Mouse (Mus musculus): ENCODE data around the gene Fer1l5. TPM values are rescaled to one million over a fixed set of nuclear protein-coding genes. Genes with fewer than 3 reads are reported as not detected.

Fer1l5 gene
- polyA plus RNA-seq (2014; fragmentation: Nextera tagmentation; extraction: Ambion mirVana), result 0.39 and 0.64 TPM in 2 replicates

GRCm38 (mm10) chr1:36371934-36372845 lies at the start of gene Fer1l5:
TSS of gene Fer1l5 (plus strand) at chr1:36372291.
- H3K4me2 ChIP-seq (ENCODE audit: low read depth, low read length), result no peak within 1 kb of the TSS
- DNase-seq (ENCODE audit: low spot score) (no peak), ATAC-seq (ENCODE audit: low read depth) (no peak)
- H3K9me3 ChIP-seq (ENCODE audit: control insufficient read depth, low read length), result no peaks in the 10 kb centered on the region
- H3K4me3 ChIP-seq (ENCODE audit: low read depth, low read length), result no peak within 1 kb of the TSS
- no peak within 1 kb of the TSS for H3K9ac ChIP-seq (ENCODE audit: low read depth, low read length)
- H3K4me1 ChIP-seq (ENCODE audit: control insufficient read depth, insufficient read depth, low read length), result peaks cover 9% of the 10 kb centered on the region
- H3K36me3 ChIP-seq (ENCODE audit: control insufficient read depth, insufficient read depth, low read length), result no peaks in the 10 kb centered on the region
- WGBS, result 78% methylated on average over 10 of the region's 10 CpGs
- no peaks in the 10 kb centered on the region for H3K27me3 ChIP-seq (replicated peaks; ENCODE audit: control insufficient read depth, insufficient read depth, low read length)
- H3K27ac ChIP-seq (replicated peaks; ENCODE audit: low read depth, low read length), result no peak within 1 kb of the TSS

GRCm38 (mm10) chr1:36323076-36323475 lies 49.0 kb upstream of the Fer1l5 start:
- H3K27ac ChIP-seq (replicated peaks; ENCODE audit: low read depth, low read length), result no peak overlapping the region; the same call in 1 of the 2 replicates
- no peak overlapping the region for H3K4me3 ChIP-seq (ENCODE audit: low read depth, low read length)
- ATAC-seq (ENCODE audit: low read depth) (no peak), DNase-seq (ENCODE audit: low spot score) (no peak)
- 35% methylated on average over 9 of the region's 9 CpGs for WGBS
- no peak overlapping the region for H3K4me2 ChIP-seq (ENCODE audit: low read depth, low read length)
- peaks cover 14% of the 10 kb centered on the region for H3K4me1 ChIP-seq (ENCODE audit: control insufficient read depth, insufficient read depth, low read length)
- H3K9ac ChIP-seq (ENCODE audit: low read depth, low read length), result no peak overlapping the region
- H3K9me3 ChIP-seq (ENCODE audit: control insufficient read depth, low read length), result no peaks in the 10 kb centered on the region
- H3K27me3 ChIP-seq (replicated peaks; ENCODE audit: control insufficient read depth, insufficient read depth, low read length), result no peaks in the 10 kb centered on the region
- H3K36me3 ChIP-seq (ENCODE audit: control insufficient read depth, insufficient read depth, low read length), result peaks cover 21% of the 10 kb centered on the region

- Histone ChIP-seq H3K27me3 (replicated peaks; ENCODE audit: control insufficient read depth, insufficient read depth, low read length) (no peaks in the 10 kb centered on the region), H3K4me3 (ENCODE audit: low read depth, low read length) (no peak overlapping the region), H3K27ac (replicated peaks; ENCODE audit: low read depth, low read length) (peak overlapping the region; percentile 52), H3K36me3 (ENCODE audit: control insufficient read depth, insufficient read depth, low read length) (peaks cover 21% of the 10 kb centered on the region), H3K9me3 (ENCODE audit: control insufficient read depth, low read length) (no peaks in the 10 kb centered on the region), H3K4me1 (ENCODE audit: control insufficient read depth, insufficient read depth, low read length) (peaks cover 14% of the 10 kb centered on the region), H3K4me2 (ENCODE audit: low read depth, low read length) (no peak overlapping the region), H3K9ac (ENCODE audit: low read depth, low read length) (no peak overlapping the region)
- ATAC-seq (ENCODE audit: low read depth), result peak; percentile 70
- DNase-seq (ENCODE audit: low spot score), result peak; percentile 89
- WGBS, result 45% methylated on average over 8 of the region's 8 CpGs
Measured at GRCm38 (mm10) chr1:36323746-36324448, 48.2 kb upstream of the Fer1l5 start.

GRCm38 (mm10) chr1:36325900-36326321 lies 46.2 kb upstream of the Fer1l5 start:
- whole genome bisulfite sequencing, result 88% methylated on average over 2 of the region's 2 CpGs
- no peak for DNase-seq (ENCODE audit: low spot score)
- no peak overlapping the region for H3K9ac ChIP-seq (ENCODE audit: low read depth, low read length)
- peaks cover 14% of the 10 kb centered on the region for H3K4me1 ChIP-seq (ENCODE audit: control insufficient read depth, insufficient read depth, low read length)
- peaks cover 14% of the 10 kb centered on the region for H3K36me3 ChIP-seq (ENCODE audit: control insufficient read depth, insufficient read depth, low read length)
- no peak overlapping the region for H3K27ac ChIP-seq (replicated peaks; ENCODE audit: low read depth, low read length)
- no peak for ATAC-seq (ENCODE audit: low read depth)
- no peaks in the 10 kb centered on the region for H3K27me3 ChIP-seq (replicated peaks; ENCODE audit: control insufficient read depth, insufficient read depth, low read length)
- H3K4me3 ChIP-seq (ENCODE audit: low read depth, low read length), result no peak overlapping the region
- no peaks in the 10 kb centered on the region for H3K9me3 ChIP-seq (ENCODE audit: control insufficient read depth, low read length)
- H3K4me2 ChIP-seq (ENCODE audit: low read depth, low read length), result no peak overlapping the region

- ATAC-seq (ENCODE audit: low read depth), result no peak
- H3K27ac ChIP-seq (replicated peaks; ENCODE audit: low read depth, low read length), result no peak overlapping the region
- 94% methylated on average over 2 of the region's 2 CpGs for WGBS
Measured at GRCm38 (mm10) chr1:36326815-36327214, 45.3 kb upstream of the Fer1l5 start.

GRCm38 (mm10) chr1:36331743-36332142 lies 40.3 kb upstream of the Fer1l5 start:
- peaks cover 45% of the 10 kb centered on the region for H3K36me3 ChIP-seq (ENCODE audit: control insufficient read depth, insufficient read depth, low read length)
- WGBS, result 64% methylated on average over 6 of the region's 6 CpGs

More at GRCm38 (mm10) chr1:36326815-36327214, 45.3 kb upstream of the Fer1l5 start:
- Histone ChIP-seq H3K4me3 (ENCODE audit: low read depth, low read length) (no peak overlapping the region), H3K9ac (ENCODE audit: low read depth, low read length) (no peak overlapping the region), H3K9me3 (ENCODE audit: control insufficient read depth, low read length) (no peaks in the 10 kb centered on the region), H3K27me3 (replicated peaks; ENCODE audit: control insufficient read depth, insufficient read depth, low read length) (no peaks in the 10 kb centered on the region), H3K36me3 (ENCODE audit: control insufficient read depth, insufficient read depth, low read length) (peaks cover 20% of the 10 kb centered on the region; the same call in 1 of the 2 replicates), H3K4me2 (ENCODE audit: low read depth, low read length) (no peak overlapping the region), H3K4me1 (ENCODE audit: control insufficient read depth, insufficient read depth, low read length) (peaks cover 14% of the 10 kb centered on the region)
- DNase-seq (ENCODE audit: low spot score), result no peak

GRCm38 (mm10) chr1:36332955-36333887 lies 38.9 kb upstream of the Fer1l5 start:
- 0 out of 2 replicates have a peak overlapping the region, but pooled peaks have one; percentile 8 for H3K27ac ChIP-seq (replicated peaks; ENCODE audit: low read depth, low read length)
- H3K4me1 ChIP-seq (ENCODE audit: control insufficient read depth, insufficient read depth, low read length), result no peaks in the 10 kb centered on the region
- H3K4me3 ChIP-seq (ENCODE audit: low read depth, low read length), result no peak overlapping the region
- no peaks in the 10 kb centered on the region for H3K27me3 ChIP-seq (replicated peaks; ENCODE audit: control insufficient read depth, insufficient read depth, low read length)
- WGBS, result 75% methylated on average over 14 of the region's 14 CpGs
- peak; percentile 30 for DNase-seq (ENCODE audit: low spot score)
- H3K36me3 ChIP-seq (ENCODE audit: control insufficient read depth, insufficient read depth, low read length), result peaks cover 51% of the 10 kb centered on the region
- peak; percentile 44; the same call in 1 of the 2 replicates for ATAC-seq (ENCODE audit: low read depth)
- no peak overlapping the region for H3K9ac ChIP-seq (ENCODE audit: low read depth, low read length)
- no peak overlapping the region for H3K4me2 ChIP-seq (ENCODE audit: low read depth, low read length)
- H3K9me3 ChIP-seq (ENCODE audit: control insufficient read depth, low read length), result no peaks in the 10 kb centered on the region

More at GRCm38 (mm10) chr1:36331743-36332142, 40.3 kb upstream of the Fer1l5 start:
- ATAC-seq (ENCODE audit: low read depth) (no peak), DNase-seq (ENCODE audit: low spot score) (no peak)
- Histone ChIP-seq H3K27ac (replicated peaks; ENCODE audit: low read depth, low read length) (no peak overlapping the region), H3K4me1 (ENCODE audit: control insufficient read depth, insufficient read depth, low read length) (no peaks in the 10 kb centered on the region), H3K27me3 (replicated peaks; ENCODE audit: control insufficient read depth, insufficient read depth, low read length) (no peaks in the 10 kb centered on the region), H3K9ac (ENCODE audit: low read depth, low read length) (no peak overlapping the region), H3K9me3 (ENCODE audit: control insufficient read depth, low read length) (no peaks in the 10 kb centered on the region), H3K4me3 (ENCODE audit: low read depth, low read length) (no peak overlapping the region), H3K4me2 (ENCODE audit: low read depth, low read length) (no peak overlapping the region)

- H3K27ac ChIP-seq (replicated peaks; ENCODE audit: low read depth, low read length), result no peak overlapping the region
- H3K9ac ChIP-seq (ENCODE audit: low read depth, low read length), result no peak overlapping the region
- H3K27me3 ChIP-seq (replicated peaks; ENCODE audit: control insufficient read depth, insufficient read depth, low read length), result no peaks in the 10 kb centered on the region
- peaks cover 98% of the 10 kb centered on the region for H3K36me3 ChIP-seq (ENCODE audit: control insufficient read depth, insufficient read depth, low read length)
- no peak for ATAC-seq (ENCODE audit: low read depth)
- WGBS, result 90% methylated on average over 6 of the region's 6 CpGs
- H3K4me2 ChIP-seq (ENCODE audit: low read depth, low read length), result no peak overlapping the region
- no peaks in the 10 kb centered on the region for H3K9me3 ChIP-seq (ENCODE audit: control insufficient read depth, low read length)
- no peak for DNase-seq (ENCODE audit: low spot score)
- no peak overlapping the region for H3K4me3 ChIP-seq (ENCODE audit: low read depth, low read length)
- no peaks in the 10 kb centered on the region for H3K4me1 ChIP-seq (ENCODE audit: control insufficient read depth, insufficient read depth, low read length)
Measured at GRCm38 (mm10) chr1:36342547-36342946, 29.5 kb upstream of the Fer1l5 start.
